Mouse (Mus musculus) forebrain, postnatal 0 days (tissue): ENCODE measurements around the gene Gbgt1. TPM values are rescaled to one million over a fixed set of nuclear protein-coding genes. Genes with fewer than 3 reads are reported as not detected.

Experiments used
- ATAC-seq: fragments of 200-750 bp; cut with Nextera tagmentation; 2 replicates; pipeline ENCODE4 v1.8.0; 2017; ENCODE audit warnings: mild to moderate bottlenecking, moderate library complexity
- DNase-seq: peaks from one replicate; pipeline ENCODE4 v3.0.0-alpha.2; 2015
- H3K27ac ChIP-seq: fragments of 300-500 bp; sonication (generic); 2 replicates; pipeline ENCODE4 v1.5.1; 2014; ENCODE audit warnings: low read depth, mild to moderate bottlenecking, antibody characterized with exemption, low read length, moderate library complexity, mixed read lengths
- H3K27me3 ChIP-seq: fragments of 300-500 bp; sonication (generic); 2 replicates; pipeline ENCODE4 v1.6.1; 2014; ENCODE audit warnings: mild to moderate bottlenecking, low read length, mixed read lengths; ENCODE audit not compliant: insufficient read depth
- H3K36me3 ChIP-seq: fragments of 300-500 bp; sonication (generic); 2 replicates; pipeline ENCODE4 v1.6.1; 2014; ENCODE audit warnings: mild to moderate bottlenecking, moderate library complexity; ENCODE audit not compliant: insufficient read depth
- H3K4me1 ChIP-seq: fragments of 300-500 bp; sonication (generic); 2 replicates; pipeline ENCODE4 v1.6.1; 2014; ENCODE audit warnings: antibody characterized with exemption; ENCODE audit not compliant: insufficient read depth
- H3K4me2 ChIP-seq: fragments of 300-500 bp; sonication (generic); 2 replicates; pipeline ENCODE4 v1.6.1; 2014; ENCODE audit warnings: low read depth, mild to moderate bottlenecking, moderate library complexity
- H3K4me3 ChIP-seq: fragments of 300-500 bp; sonication (generic); 2 replicates; pipeline ENCODE4 v1.5.1; 2014; ENCODE audit warnings: low read depth, low read length, mixed read lengths
- H3K9ac ChIP-seq: fragments of 300-500 bp; sonication (generic); 2 replicates; pipeline ENCODE4 v1.6.1; 2014; ENCODE audit warnings: mild to moderate bottlenecking
- H3K9me3 ChIP-seq: fragments of 300-500 bp; sonication (generic); 2 replicates; pipeline ENCODE4 v1.6.1; 2016; ENCODE audit warnings: low read length
- CTCF ChIP-seq: sonication (generic); IDR thresholded peaks from 2 replicates; pipeline ENCODE4 v1.5.1; 2016; ENCODE audit warnings: antibody characterized with exemption, control low read depth, low read depth
- WGBS: fragments of 180-500 bp; shearing (Covaris S2); extraction: QIAGEN DNeasy Blood & Tissue Kit; methylation state at CpG from one replicate; pipeline ENCODE4 v1.1.7; 2014; 5-methylcytosine and 5-hydroxymethylcytosine counted together
- polyA plus RNA-seq: library from polyadenylated mRNA; unstranded; fragments of >200 nt; fragmentation: Nextera tagmentation; extraction: Ambion mirVana; gene quantifications from 2 replicates; pipeline ENCODE4 v1.2.1, GENCODE M21; 2015
- total RNA-seq: library from RNA; depleted of rRNA; stranded (reverse); fragments of >200 nt; gene quantifications from 2 replicates; pipeline ENCODE4 v1.2.3, GENCODE M21; 2014

The Gbgt1 gene
- total and polyA plus RNA-seq, 2 experiments from 2014 or later: 0.54 to 4.9 TPM

GRCm38 (mm10) chr2:28479208-28480204, 17.2 kb upstream of the Gbgt1 start:
- ATAC-seq (peak; percentile 29; the same call in 1 of the 2 replicates), DNase-seq (no peak)
- no peaks in the 10 kb centered on the region for H3K4me1 ChIP-seq
- H3K9ac ChIP-seq: no peak overlapping the region
- H3K4me3 ChIP-seq: no peak overlapping the region
- no peak overlapping the region for H3K4me2 ChIP-seq
- H3K36me3 ChIP-seq: no peaks in the 10 kb centered on the region
- TF ChIP-seq CTCF: no peak
- no peak overlapping the region for H3K27ac ChIP-seq
- no peaks in the 10 kb centered on the region for H3K27me3 ChIP-seq
- H3K9me3 ChIP-seq: no peaks in the 10 kb centered on the region
- 79% methylated on average over 20 of the region's 20 CpGs for WGBS

GRCm38 (mm10) chr2:28483861-28484260, 12.8 kb upstream of the Gbgt1 start:
- DNase-seq: no peak
- H3K4me2 ChIP-seq: no peak overlapping the region

DNA sequence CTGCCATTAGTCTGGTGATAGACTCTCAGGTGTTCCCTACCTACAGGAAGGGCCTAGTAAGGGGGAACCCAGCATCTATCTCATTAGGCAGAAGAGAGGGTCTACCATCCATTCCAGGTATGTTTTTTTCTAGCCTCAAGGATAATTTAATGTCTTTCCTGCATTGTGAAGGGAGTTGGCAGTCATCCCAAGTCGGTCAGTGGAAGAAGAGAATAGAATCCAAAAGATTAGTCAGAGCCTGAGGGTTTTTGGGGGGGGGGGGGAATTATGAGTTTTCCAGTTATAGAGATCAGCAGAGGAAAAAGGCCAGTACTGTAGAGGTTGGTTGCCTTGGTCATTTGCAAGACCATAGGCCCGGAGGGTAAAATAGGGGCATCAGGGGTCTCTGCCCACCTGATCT, 2.2 kb upstream of the Gbgt1 start:
- Histone ChIP-seq H3K36me3 (no peaks in the 10 kb centered on the region), H3K4me1 (no peaks in the 10 kb centered on the region), H3K27ac (no peak overlapping the region), H3K9ac (no peak overlapping the region), H3K4me3 (no peak overlapping the region), H3K9me3 (no peaks in the 10 kb centered on the region), H3K27me3 (no peaks in the 10 kb centered on the region), H3K4me2 (no peak overlapping the region)
- 75% methylated on average over 2 of the region's 2 CpGs for WGBS
- no peak for TF ChIP-seq CTCF
- no peak for DNase-seq
- ATAC-seq: no peak

More at GRCm38 (mm10) chr2:28483861-28484260, 12.8 kb upstream of the Gbgt1 start:
- Histone ChIP-seq H3K4me3 (no peak overlapping the region), H3K27me3 (no peaks in the 10 kb centered on the region), H3K4me1 (no peaks in the 10 kb centered on the region), H3K9ac (no peak overlapping the region), H3K9me3 (no peaks in the 10 kb centered on the region), H3K36me3 (no peaks in the 10 kb centered on the region), H3K27ac (no peak overlapping the region)
- no peak for TF ChIP-seq CTCF
- no peak for ATAC-seq
- WGBS: 83% methylated on average over 2 of the region's 2 CpGs

DNA sequence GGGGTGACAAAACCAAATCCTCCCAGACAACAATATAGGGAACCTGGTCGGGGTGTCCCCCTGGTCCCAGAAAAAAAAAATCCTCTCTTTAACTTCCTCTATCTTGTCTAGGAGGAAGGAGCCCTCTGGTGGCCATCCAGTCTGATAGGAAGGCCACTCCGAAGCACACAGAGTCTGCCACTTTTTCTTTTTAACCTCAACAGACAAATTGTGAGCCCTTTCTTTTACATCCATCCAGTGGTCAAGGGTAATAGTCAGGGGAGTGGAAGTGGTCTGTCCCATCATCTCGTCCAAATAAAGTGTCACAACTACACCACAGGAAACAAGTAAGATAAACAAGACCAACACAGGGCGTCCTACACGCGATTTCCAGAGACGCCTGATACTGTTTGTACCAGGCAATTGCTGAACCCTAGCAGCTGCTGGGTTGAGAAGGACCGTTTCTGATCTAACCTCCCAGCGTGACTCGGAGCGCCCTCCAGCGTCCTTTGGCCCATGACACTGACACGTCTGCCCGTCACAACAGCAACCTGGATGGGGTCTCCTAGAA, 1.4 kb upstream of the Gbgt1 start:
- no peaks in the 10 kb centered on the region for H3K36me3 ChIP-seq
- DNase-seq: no peak
- no peak overlapping the region for H3K9ac ChIP-seq
- H3K4me3 ChIP-seq: no peak overlapping the region
- H3K4me1 ChIP-seq: no peaks in the 10 kb centered on the region
- TF ChIP-seq CTCF: peak; percentile 47
- no peak overlapping the region for H3K27ac ChIP-seq
- ATAC-seq: no peak
- no peaks in the 10 kb centered on the region for H3K9me3 ChIP-seq
- H3K27me3 ChIP-seq: no peaks in the 10 kb centered on the region
- WGBS: 87% methylated on average over 14 of the region's 14 CpGs
- no peak overlapping the region for H3K4me2 ChIP-seq

DNA sequence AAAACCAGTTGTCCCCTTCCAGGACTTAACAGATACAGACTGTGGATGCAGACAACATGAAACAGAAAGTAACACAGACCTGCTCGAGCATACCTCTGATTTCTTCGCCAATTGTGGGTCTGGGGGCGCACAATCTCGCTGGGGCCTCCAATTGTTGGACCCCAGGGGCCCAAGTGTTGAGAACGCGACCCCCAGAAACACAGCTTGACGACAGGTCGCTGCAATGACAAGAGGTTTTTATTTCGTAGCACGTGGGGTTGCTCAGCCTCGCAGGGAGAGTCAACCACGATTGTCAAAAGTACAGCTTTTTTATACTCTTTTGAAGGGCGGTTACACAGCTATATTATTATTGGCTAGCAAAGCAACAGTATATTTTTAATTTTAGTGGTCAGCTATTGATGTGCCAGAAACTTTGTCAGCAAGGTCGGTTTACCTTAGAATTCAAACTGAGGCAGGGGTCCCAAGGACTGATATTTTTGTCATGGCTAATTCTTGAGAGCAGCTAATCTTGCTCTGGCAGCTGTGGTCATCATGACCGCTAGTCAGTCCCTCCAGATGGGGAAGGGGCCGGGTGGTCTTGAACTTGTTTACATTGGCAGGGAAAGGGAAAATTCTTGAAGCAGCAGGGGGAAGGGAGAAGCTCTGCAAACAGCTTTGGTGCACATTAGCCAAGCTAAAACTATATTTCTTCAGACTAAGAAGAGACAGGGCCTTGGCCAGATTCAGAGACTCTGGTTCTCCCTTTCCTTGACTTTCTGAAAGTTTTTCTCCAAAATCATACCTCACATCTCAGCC, 693 bp upstream of the Gbgt1 start:
- no peaks in the 10 kb centered on the region for H3K4me1 ChIP-seq
- ATAC-seq: no peak
- H3K27ac ChIP-seq: no peak overlapping the region
- TF ChIP-seq CTCF: no peak
- no peak overlapping the region for H3K9ac ChIP-seq
- H3K36me3 ChIP-seq: no peaks in the 10 kb centered on the region
- no peaks in the 10 kb centered on the region for H3K9me3 ChIP-seq
- 86% methylated on average over 16 of the region's 16 CpGs for WGBS
- no peak overlapping the region for H3K4me2 ChIP-seq
- no peaks in the 10 kb centered on the region for H3K27me3 ChIP-seq
- DNase-seq: no peak
- no peak overlapping the region for H3K4me3 ChIP-seq

GRCm38 (mm10) chr2:28497561-28497960, 870 bp downstream of the Gbgt1 start:
- no peaks in the 10 kb centered on the region for H3K9me3 ChIP-seq
- H3K36me3 ChIP-seq: no peaks in the 10 kb centered on the region
- H3K4me1 ChIP-seq: no peaks in the 10 kb centered on the region
- ATAC-seq (no peak), DNase-seq (no peak)
- no peak overlapping the region for H3K9ac ChIP-seq
- WGBS: 84% methylated on average over 5 of the region's 5 CpGs
- no peak for TF ChIP-seq CTCF
- H3K27ac ChIP-seq: no peak overlapping the region
- H3K4me2 ChIP-seq: no peak overlapping the region
- H3K4me3 ChIP-seq: no peak overlapping the region
- H3K27me3 ChIP-seq: no peaks in the 10 kb centered on the region

DNA sequence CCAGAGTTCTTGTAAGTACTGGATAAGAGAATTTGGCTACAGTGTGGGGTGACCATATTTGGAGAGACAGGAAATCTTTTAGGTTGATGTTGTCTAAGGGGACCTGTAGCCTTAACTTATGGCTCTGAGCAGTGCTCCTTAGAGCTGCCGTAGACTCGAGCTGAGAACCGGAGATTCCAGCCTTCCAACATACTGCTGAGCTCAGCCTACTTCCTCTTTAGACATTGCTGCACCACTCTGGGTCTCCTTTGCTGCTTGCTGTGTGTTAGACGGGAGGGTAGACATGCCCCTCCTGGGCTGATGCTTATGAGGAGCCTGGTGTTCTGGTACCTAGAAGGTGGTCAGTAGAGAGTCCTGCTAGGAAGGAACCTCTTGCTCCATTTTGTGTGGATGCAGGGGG, 1.7 kb downstream of the Gbgt1 start:
- H3K27me3 ChIP-seq: no peaks in the 10 kb centered on the region
- ATAC-seq: no peak
- TF ChIP-seq CTCF: no peak
- no peak overlapping the region for H3K27ac ChIP-seq
- no peaks in the 10 kb centered on the region for H3K36me3 ChIP-seq
- H3K4me2 ChIP-seq: no peak overlapping the region
- no peak for DNase-seq
- no peaks in the 10 kb centered on the region for H3K4me1 ChIP-seq
- WGBS: 80% methylated on average over 4 of the region's 4 CpGs
- no peak overlapping the region for H3K9ac ChIP-seq
- H3K4me3 ChIP-seq: no peak overlapping the region
- H3K9me3 ChIP-seq: no peaks in the 10 kb centered on the region
